Mouse (Mus musculus): ENCODE measurements at regions not wholly inside any gene's neighbourhood (a gene's known extent, or its start where the extent isn't known, plus 50 kb on each side); places are given as distances from the start of the nearest gene placed in this dataset.

- DNase-seq (ENCODE audit: low spot score) (no peak), ATAC-seq (no peak)
- no peak overlapping the region for H3K4me2 ChIP-seq (ENCODE audit: low read length)
- H3K27me3 ChIP-seq (replicated peaks; ENCODE audit: control insufficient read depth, insufficient read depth, low read length), result no peaks in the 10 kb centered on the region
- WGBS, result 52% methylated on average over 4 of the region's 4 CpGs
- no peaks in the 10 kb centered on the region for H3K9me3 ChIP-seq (replicated peaks; ENCODE audit: control insufficient read depth, low read length)
- no peak overlapping the region for H3K27ac ChIP-seq (ENCODE audit: low read depth, low read length)
- no peaks in the 10 kb centered on the region for H3K4me1 ChIP-seq (ENCODE audit: control insufficient read depth, insufficient read depth, low read length)
- no peak overlapping the region for H3K4me3 ChIP-seq (ENCODE audit: low read depth, low read length)
- H3K9ac ChIP-seq (ENCODE audit: low read length), result no peak overlapping the region
- no peaks in the 10 kb centered on the region for H3K36me3 ChIP-seq (ENCODE audit: control insufficient read depth, insufficient read depth, low read length)
These were observed 176.0 kb downstream of the Brinp2 start for GRCm38 (mm10) chr1:158180095-158180494.

GRCm38 (mm10) chr1:158181296-158181695 is 174.8 kb downstream of the Brinp2 start:
- no peak overlapping the region for H3K9ac ChIP-seq (ENCODE audit: low read length)
- DNase-seq (ENCODE audit: low spot score) (no peak), ATAC-seq (no peak)
- H3K27ac ChIP-seq (ENCODE audit: low read depth, low read length), result no peak overlapping the region
- WGBS, result 95% methylated on average over 1 of the region's 1 CpGs
- no peak overlapping the region for H3K4me3 ChIP-seq (ENCODE audit: low read depth, low read length)
- H3K27me3 ChIP-seq (replicated peaks; ENCODE audit: control insufficient read depth, insufficient read depth, low read length), result no peaks in the 10 kb centered on the region
- H3K9me3 ChIP-seq (replicated peaks; ENCODE audit: control insufficient read depth, low read length), result no peaks in the 10 kb centered on the region
- H3K36me3 ChIP-seq (ENCODE audit: control insufficient read depth, insufficient read depth, low read length), result no peaks in the 10 kb centered on the region
- no peak overlapping the region for H3K4me2 ChIP-seq (ENCODE audit: low read length)
- H3K4me1 ChIP-seq (ENCODE audit: control insufficient read depth, insufficient read depth, low read length), result no peaks in the 10 kb centered on the region

- DNase-seq (ENCODE audit: low spot score) (no peak), ATAC-seq (no peak)
These were observed 168.5 kb downstream of the Brinp2 start for GRCm38 (mm10) chr1:158187651-158188050.

GRCm38 (mm10) chr1:158192841-158193551 is 163.1 kb downstream of the Brinp2 start:
- DNase-seq (ENCODE audit: low spot score) (no peak), ATAC-seq (no peak)
- Histone ChIP-seq H3K27me3 (replicated peaks; ENCODE audit: control insufficient read depth, insufficient read depth, low read length) (no peaks in the 10 kb centered on the region), H3K4me3 (ENCODE audit: low read depth, low read length) (no peak overlapping the region), H3K9me3 (replicated peaks; ENCODE audit: control insufficient read depth, low read length) (no peaks in the 10 kb centered on the region), H3K9ac (ENCODE audit: low read length) (no peak overlapping the region), H3K27ac (ENCODE audit: low read depth, low read length) (no peak overlapping the region), H3K36me3 (ENCODE audit: control insufficient read depth, insufficient read depth, low read length) (no peaks in the 10 kb centered on the region), H3K4me2 (ENCODE audit: low read length) (no peak overlapping the region), H3K4me1 (ENCODE audit: control insufficient read depth, insufficient read depth, low read length) (0 out of 2 replicates have a peak, but pooled peaks cover 3% of the 10 kb centered on the region)
- 37% methylated on average over 12 of the region's 12 CpGs for WGBS

More at GRCm38 (mm10) chr1:158187651-158188050, 168.5 kb downstream of the Brinp2 start:
- H3K4me1 ChIP-seq (ENCODE audit: control insufficient read depth, insufficient read depth, low read length), result no peaks in the 10 kb centered on the region
- H3K36me3 ChIP-seq (ENCODE audit: control insufficient read depth, insufficient read depth, low read length), result no peaks in the 10 kb centered on the region
- no peaks in the 10 kb centered on the region for H3K27me3 ChIP-seq (replicated peaks; ENCODE audit: control insufficient read depth, insufficient read depth, low read length)
- H3K4me2 ChIP-seq (ENCODE audit: low read length), result no peak overlapping the region
- H3K27ac ChIP-seq (ENCODE audit: low read depth, low read length), result no peak overlapping the region
- 75% methylated on average over 8 of the region's 8 CpGs for WGBS
- H3K9me3 ChIP-seq (replicated peaks; ENCODE audit: control insufficient read depth, low read length), result no peaks in the 10 kb centered on the region
- H3K9ac ChIP-seq (ENCODE audit: low read length), result no peak overlapping the region
- H3K4me3 ChIP-seq (ENCODE audit: low read depth, low read length), result no peak overlapping the region

GRCm38 (mm10) chr1:158193968-158194565 is 162.1 kb downstream of the Brinp2 start:
- 89% methylated on average over 12 of the region's 12 CpGs for WGBS
- DNase-seq (ENCODE audit: low spot score), result no peak
- H3K27me3 ChIP-seq (replicated peaks; ENCODE audit: control insufficient read depth, insufficient read depth, low read length), result no peaks in the 10 kb centered on the region

More at GRCm38 (mm10) chr1:158193968-158194565, 162.1 kb downstream of the Brinp2 start:
- no peak overlapping the region for H3K4me2 ChIP-seq (ENCODE audit: low read length)
- H3K4me3 ChIP-seq (ENCODE audit: low read depth, low read length), result no peak overlapping the region
- H3K4me1 ChIP-seq (ENCODE audit: control insufficient read depth, insufficient read depth, low read length), result 0 out of 2 replicates have a peak, but pooled peaks cover 3% of the 10 kb centered on the region
- no peaks in the 10 kb centered on the region for H3K9me3 ChIP-seq (replicated peaks; ENCODE audit: control insufficient read depth, low read length)
- H3K9ac ChIP-seq (ENCODE audit: low read length), result no peak overlapping the region
- H3K27ac ChIP-seq (ENCODE audit: low read depth, low read length), result no peak overlapping the region
- no peaks in the 10 kb centered on the region for H3K36me3 ChIP-seq (ENCODE audit: control insufficient read depth, insufficient read depth, low read length)
- no peak for ATAC-seq
